Mouse (Mus musculus) myocyte (in vitro differentiated cells): ENCODE results near the gene Pdk2. TPM values are rescaled to one million over a fixed set of nuclear protein-coding genes. Genes with fewer than 3 reads are reported as not detected.

ENCODE experiments used
- H3K27me3 ChIP-seq: one replicate; pipeline ENCODE4 v1.6.1; 2011; ENCODE audit not compliant: control insufficient read depth, insufficient read depth, insufficient read length
- H3K36me3 ChIP-seq: one replicate; pipeline ENCODE4 v1.6.1; 2011; ENCODE audit not compliant: control insufficient read depth, insufficient read depth
- H3K4me2 ChIP-seq: one replicate; pipeline ENCODE4 v1.6.1; 2011; ENCODE audit warnings: low read depth, control low read depth
- H3K4me3 ChIP-seq: one replicate; pipeline ENCODE4 v1.5.1; 2011; ENCODE audit warnings: mild to moderate bottlenecking, control low read depth, moderate library complexity
- H3K79me2 ChIP-seq: one replicate; pipeline ENCODE4 v1.6.1; 2011; ENCODE audit not compliant: control insufficient read depth, insufficient read depth
- H3ac ChIP-seq: one replicate; pipeline ENCODE4 v1.6.1; 2011; ENCODE audit not compliant: control insufficient read depth, insufficient read length
- CEBPB ChIP-seq: IDR thresholded peaks from 2 replicates; pipeline ENCODE4 v1.6.1; 2011; ENCODE audit warnings: mild to moderate bottlenecking, moderate library complexity; ENCODE audit not compliant: poor library complexity, insufficient read depth, severe bottlenecking
- E2F4 ChIP-seq: IDR thresholded peaks from one replicate; pipeline ENCODE4 v1.6.1; 2011; ENCODE audit warnings: mild to moderate bottlenecking, control low read depth, moderate library complexity; ENCODE audit not compliant: insufficient read depth
- MAX ChIP-seq: IDR thresholded peaks from one replicate; pipeline ENCODE4 v1.6.1; 2011; ENCODE audit warnings: low read depth, mild to moderate bottlenecking, control low read depth
- MYOD1 ChIP-seq, 3 experiments: IDR thresholded peaks; one replicate each; pipeline ENCODE4 v1.6.1; 2011; ENCODE audit warnings: control low read depth in 2 of 3, low read depth in 2 of 3, mild to moderate bottlenecking in 2 of 3, moderate library complexity in 1 of 3; ENCODE audit not compliant: insufficient read length in 2 of 3, control insufficient read depth in 1 of 3
- MYOG ChIP-seq, 3 experiments: IDR thresholded peaks; one replicate each; pipeline ENCODE4 v1.6.1; 2011; ENCODE audit warnings: control low read depth in 2 of 3, low read depth in 2 of 3, mild to moderate bottlenecking in 2 of 3; ENCODE audit not compliant: insufficient read length in 2 of 3, control insufficient read depth in 1 of 3, insufficient read depth in 1 of 3
- POLR2A ChIP-seq: IDR thresholded peaks from one replicate; pipeline ENCODE4 v1.6.1; 2011; ENCODE audit warnings: low read depth, mild to moderate bottlenecking, control low read depth, moderate library complexity; ENCODE audit not compliant: insufficient read length
- POLR2AphosphoS2 ChIP-seq: IDR thresholded peaks from one replicate; pipeline ENCODE4 v1.6.1; 2011; ENCODE audit warnings: low read depth, control low read depth; ENCODE audit not compliant: insufficient read length
- REST ChIP-seq: IDR thresholded peaks from one replicate; pipeline ENCODE4 v1.6.1; 2011; ENCODE audit warnings: mild to moderate bottlenecking, control low read depth, moderate library complexity; ENCODE audit not compliant: insufficient read depth, insufficient read length
- SRF ChIP-seq: IDR thresholded peaks from one replicate; pipeline ENCODE4 v1.6.1; 2011; ENCODE audit warnings: low read depth; ENCODE audit not compliant: control insufficient read depth, insufficient read length
- TCF12 ChIP-seq: IDR thresholded peaks from one replicate; pipeline ENCODE4 v1.6.1; 2011; ENCODE audit warnings: mild to moderate bottlenecking, control low read depth; ENCODE audit not compliant: poor library complexity, insufficient read depth, severe bottlenecking
- TCF3 ChIP-seq: IDR thresholded peaks from one replicate; pipeline ENCODE4 v1.6.1; 2011; ENCODE audit warnings: low read depth, control low read depth; ENCODE audit not compliant: insufficient read length
- USF1 ChIP-seq: IDR thresholded peaks from one replicate; pipeline ENCODE4 v1.6.1; 2011; ENCODE audit warnings: low read depth, mild to moderate bottlenecking, control low read depth, moderate library complexity
- polyA plus RNA-seq: library from polyadenylated mRNA; unstranded; fragments of >200 nt; fragmentation: generic; extraction: Trizol; gene quantifications from one replicate; pipeline ENCODE4 v1.2.1, GENCODE M21; 2012; ENCODE audit warnings: missing spikeins

Pdk2 gene
- polyA plus RNA-seq, 1 experiment: 33.3 TPM

DNA sequence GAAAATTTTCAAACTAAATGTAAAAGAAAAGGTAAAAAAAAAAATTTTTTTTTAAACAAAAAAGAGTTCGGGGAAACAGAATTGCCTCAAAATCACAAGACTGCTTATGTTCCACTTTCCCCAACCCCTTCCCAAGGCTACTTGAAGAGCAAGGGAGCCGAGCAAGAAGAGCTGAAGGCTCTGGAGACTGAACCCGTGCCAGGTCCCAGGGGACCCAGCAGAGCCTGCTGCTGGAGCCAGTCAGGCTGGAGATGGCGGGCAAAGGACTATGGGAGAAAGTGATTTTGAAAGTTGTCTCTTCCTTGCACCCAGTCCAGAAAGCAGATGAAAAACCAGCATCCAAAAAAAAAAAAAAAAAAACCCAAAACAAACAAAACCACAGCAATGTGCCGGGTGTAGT lies 55.3 kb downstream of the Pdk2 start:
- H3K79me2 ChIP-seq: no peaks in the 10 kb centered on the region
- no peak for TF ChIP-seq REST
- no peak for TF ChIP-seq USF1
- no peaks in the 10 kb centered on the region for H3K27me3 ChIP-seq
- H3K4me2 ChIP-seq: no peak overlapping the region
- H3K4me3 ChIP-seq: no peak overlapping the region
- H3ac ChIP-seq: no peak overlapping the region
- H3K36me3 ChIP-seq: no peaks in the 10 kb centered on the region

- no peak for TF ChIP-seq MAX
- TF ChIP-seq POLR2A: no peak
- TF ChIP-seq CEBPB: no peak
- no peak for TF ChIP-seq MYOD1 (IDR thresholded peaks at IDR 0.05; ENCODE audit: control insufficient read depth in 1 of 3, insufficient read length in 2 of 3, low read depth in 2 of 3)
- TF ChIP-seq POLR2AphosphoS2: no peak
- no peak for TF ChIP-seq USF1
- H3K27me3 ChIP-seq: no peaks in the 10 kb centered on the region
- H3K4me3 ChIP-seq: no peak overlapping the region
- no peak overlapping the region for H3K4me2 ChIP-seq
- no peak overlapping the region for H3ac ChIP-seq
- H3K36me3 ChIP-seq: no peaks in the 10 kb centered on the region
- H3K79me2 ChIP-seq: no peaks in the 10 kb centered on the region
These were observed 56.0 kb downstream of the Pdk2 start for GRCm38 (mm10) chr11:94985140-94985539.

GRCm38 (mm10) chr11:94979462-94980179 lies 61.5 kb downstream of the Pdk2 start:
- Histone ChIP-seq H3K79me2 (no peaks in the 10 kb centered on the region), H3K36me3 (no peaks in the 10 kb centered on the region), H3ac (no peak overlapping the region), H3K4me3 (no peak overlapping the region), H3K27me3 (no peaks in the 10 kb centered on the region), H3K4me2 (peak overlapping the region; percentile 65)
- no peak for TF ChIP-seq SRF
- no peak for TF ChIP-seq USF1
- no peak for TF ChIP-seq POLR2A
- no peak for TF ChIP-seq POLR2AphosphoS2
- no peak for TF ChIP-seq TCF3
- no peak for TF ChIP-seq E2F4
- no peak for TF ChIP-seq REST
- TF ChIP-seq MAX: no peak
- TF ChIP-seq MYOG (IDR thresholded peaks at IDR 0.05; ENCODE audit: control insufficient read depth in 1 of 3, insufficient read depth in 1 of 3, insufficient read length in 2 of 3, low read depth in 2 of 3): no peak
- no peak for TF ChIP-seq TCF12
- no peak for TF ChIP-seq CEBPB

DNA sequence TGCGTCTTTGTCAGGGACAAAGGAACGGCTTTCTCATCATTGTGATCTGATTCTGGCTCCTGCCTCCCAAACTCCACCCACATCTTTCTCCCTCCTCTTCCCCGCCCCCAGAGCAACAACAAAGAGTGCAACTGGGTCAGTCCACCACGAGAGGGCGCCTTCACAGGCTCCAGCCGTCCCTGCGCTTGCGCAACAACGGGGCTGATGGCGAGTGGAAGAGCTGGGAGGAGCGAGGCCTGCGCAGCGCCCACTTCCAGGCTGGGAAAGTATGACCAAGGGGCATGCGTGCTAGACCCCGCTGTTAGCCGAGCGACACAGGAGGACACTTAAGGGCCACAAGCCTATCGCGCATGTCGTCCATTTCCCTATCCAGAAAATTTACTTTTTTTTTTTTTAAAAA lies 62.2 kb downstream of the Pdk2 start:
- Histone ChIP-seq H3K36me3 (no peaks in the 10 kb centered on the region), H3K4me2 (peak overlapping the region; percentile 65), H3ac (no peak overlapping the region), H3K27me3 (no peaks in the 10 kb centered on the region), H3K4me3 (no peak overlapping the region), H3K79me2 (no peaks in the 10 kb centered on the region)
- TF ChIP-seq POLR2AphosphoS2 (peak; percentile 72), USF1 (no peak), MYOD1 (IDR thresholded peaks at IDR 0.05; ENCODE audit: control insufficient read depth in 1 of 3, insufficient read length in 2 of 3, low read depth in 2 of 3) (no peak), POLR2A (peak; percentile 77), MYOG (IDR thresholded peaks at IDR 0.05; ENCODE audit: control insufficient read depth in 1 of 3, insufficient read depth in 1 of 3, insufficient read length in 2 of 3, low read depth in 2 of 3) (peak in 1 of 3 experiments; percentile 35), CEBPB (peak; percentile 99), TCF12 (no peak)

GRCm38 (mm10) chr11:94978178-94978915 lies 62.8 kb downstream of the Pdk2 start:
- TF ChIP-seq POLR2A: no peak
- TF ChIP-seq CEBPB: no peak
- no peak for TF ChIP-seq MAX
- no peak for TF ChIP-seq TCF3
- no peak for TF ChIP-seq TCF12
- no peak for TF ChIP-seq MYOG (IDR thresholded peaks at IDR 0.05; ENCODE audit: control insufficient read depth in 1 of 3, insufficient read depth in 1 of 3, insufficient read length in 2 of 3, low read depth in 2 of 3)
- no peak for TF ChIP-seq SRF
- no peak for TF ChIP-seq USF1
- TF ChIP-seq E2F4: no peak
- no peak for TF ChIP-seq REST
- TF ChIP-seq POLR2AphosphoS2: no peak
- TF ChIP-seq MYOD1 (IDR thresholded peaks at IDR 0.05; ENCODE audit: control insufficient read depth in 1 of 3, insufficient read length in 2 of 3, low read depth in 2 of 3): no peak
- H3K27me3 ChIP-seq: no peaks in the 10 kb centered on the region
- H3K4me2 ChIP-seq: peak overlapping the region; percentile 55
- H3ac ChIP-seq: no peak overlapping the region
- no peaks in the 10 kb centered on the region for H3K36me3 ChIP-seq
- no peak overlapping the region for H3K4me3 ChIP-seq
- H3K79me2 ChIP-seq: no peaks in the 10 kb centered on the region

Other genes with a start within 250 kb of the Pdk2 start
- gene Col1a1, start 105.1 kb downstream of the Pdk2 start, polyA plus RNA-seq: 206 TPM
- gene Hils1, start 73.8 kb downstream of the Pdk2 start, polyA plus RNA-seq: 0.37 TPM
- gene Sgca, start 65.0 kb downstream of the Pdk2 start, polyA plus RNA-seq: 303 TPM
- gene Ppp1r9b, start 50.3 kb downstream of the Pdk2 start, polyA plus RNA-seq: 42.4 TPM
- gene Samd14, start 31.5 kb downstream of the Pdk2 start, polyA plus RNA-seq: 14.4 TPM
- 19.9 TPM for gene Itga3, start 35.4 kb upstream of the Pdk2 start, polyA plus RNA-seq
- gene Dlx3, start 78.8 kb upstream of the Pdk2 start, polyA plus RNA-seq: 6.3 TPM
- gene Dlx4, start 104.9 kb upstream of the Pdk2 start, polyA plus RNA-seq: 0.49 TPM
- gene Tac4, start 220.2 kb upstream of the Pdk2 start, polyA plus RNA-seq: 8.3 TPM